Mouse (Mus musculus) spleen, adult 2 months (tissue): ENCODE data around the gene Trabd.

Experiments used
- CTCF ChIP-seq: fragments of 200-500 bp; IDR thresholded peaks from 2 replicates; pipeline ENCODE4 v1.5.1; 2011; ENCODE audit warnings: mild to moderate bottlenecking, inconsistent platforms; ENCODE audit not compliant: insufficient read depth, insufficient read length, insufficient replicate concordance; ENCODE audit errors: extremely low read depth
- POLR2A ChIP-seq: fragments of 200-500 bp; IDR thresholded peaks from 2 replicates; pipeline ENCODE4 v1.6.1; 2011; ENCODE audit warnings: low read depth, low read length, inconsistent platforms

GRCm38 (mm10) chr15:89058736-89059135, 16.2 kb upstream of the Trabd start:
- TF ChIP-seq CTCF (no peak), POLR2A (no peak)
